16 mouse cellular contexts compared by ENCODE assay signal in genomic region chr5:99857106-99857637, GRCm38 (mm10). TPM values are rescaled to one million over a fixed set of nuclear protein-coding genes. Genes with fewer than 3 reads are reported as not detected.
DNase-seq lines count a peak whose midpoint lies in the region; ATAC-seq lines count a peak whose summit lies in the region.
"Had no signal": no experiment of that assay in that cellular context is flagged by ENCODE, and none has a peak within 500 bp of the region (broad histone marks: within the 10 kb centered on the region; RNA-seq: fewer than 3 reads in every experiment).

No protein-coding gene starts in this region.

- DNase-seq in embryo, embryonic 10 days (ENCODE audit: low spot score) = peak; percentile 27
- no peak for DNase-seq in embryo, embryonic 10.5 days (ENCODE audit: low spot score)
- DNase-seq in kidney, adult 18-20 months = no peak
- DNase-seq in limb, embryonic 10.5 days (ENCODE audit: low spot score) = no peak
- peak; percentile 71 to 74 for DNase-seq in thymus, postnatal 10 days (ENCODE audit: low spot score in 2 of 2)
- no peak for DNase-seq in gastrocnemius, adult 8-10 months (ENCODE audit: low spot score in 2 of 2)
- no peak for DNase-seq in layer of hippocampus, adult 9-11 months
- DNase-seq: gastrocnemius, postnatal 36 days; layer of hippocampus, postnatal 36 days; liver; right cerebral cortex, postnatal 14 days had no signal

- no peaks in the 10 kb centered on the region for H3K27me3 ChIP-seq in kidney, embryonic 16.5 days (ENCODE audit: insufficient read depth, low read length)
- H3K27me3 ChIP-seq in limb, embryonic 10.5 days (ENCODE audit: low read depth, poor library complexity, severe bottlenecking) = 0 out of 2 replicates have a peak, but pooled peaks cover 6% of the 10 kb centered on the region
- H3K27me3 ChIP-seq: hindbrain, embryonic 15.5 days; stomach, embryonic 15.5 days had no signal

- WGBS in kidney, embryonic 16.5 days = 27% methylated on average over 14 of the region's 14 CpGs
- WGBS in limb, embryonic 10.5 days = 37% methylated on average over 14 of the region's 14 CpGs

- no peak overlapping the region for H3K27ac ChIP-seq in kidney, embryonic 16.5 days (ENCODE audit: low read length)
- H3K27ac ChIP-seq in limb, embryonic 10.5 days = no peak overlapping the region
- H3K27ac ChIP-seq: hindbrain, embryonic 15.5 days; kidney, postnatal 0 days; stomach, embryonic 15.5 days had no signal

- peak overlapping the region; percentile 31 for H3K4me2 ChIP-seq in kidney, embryonic 16.5 days (replicated peaks; ENCODE audit: low read depth, low read length)
- H3K4me2 ChIP-seq: hindbrain, embryonic 15.5 days; stomach, embryonic 15.5 days had no signal

- no peak for ATAC-seq in kidney, embryonic 16.5 days (ENCODE audit: low FRiP score, low TSS enrichment)

- peaks cover 9% of the 10 kb centered on the region; the same call in 1 of the 2 replicates for H3K4me1 ChIP-seq in kidney, embryonic 16.5 days (ENCODE audit: insufficient read depth, low read length)
- peaks cover 12% of the 10 kb centered on the region for H3K4me1 ChIP-seq in limb, embryonic 10.5 days
- H3K4me1 ChIP-seq: stomach, embryonic 15.5 days had no signal

- no peaks in the 10 kb centered on the region for H3K9me3 ChIP-seq in kidney, embryonic 16.5 days (ENCODE audit: low read length)
- no peaks in the 10 kb centered on the region for H3K9me3 ChIP-seq in limb, embryonic 10.5 days (replicated peaks)
- H3K9me3 ChIP-seq: hindbrain, embryonic 15.5 days; stomach, embryonic 15.5 days had no signal

- no peaks in the 10 kb centered on the region for H3K36me3 ChIP-seq in kidney, embryonic 16.5 days (ENCODE audit: insufficient read depth, low read length)
- no peaks in the 10 kb centered on the region for H3K36me3 ChIP-seq in limb, embryonic 10.5 days
- H3K36me3 ChIP-seq: hindbrain, embryonic 15.5 days; stomach, embryonic 15.5 days had no signal

- H3K4me3 ChIP-seq in kidney, embryonic 16.5 days (ENCODE audit: low read length) = no peak overlapping the region
- peak overlapping the region; percentile 13; the same call in 1 of the 2 replicates for H3K4me3 ChIP-seq in limb, embryonic 10.5 days
- H3K4me3 ChIP-seq: hindbrain, embryonic 15.5 days; stomach, embryonic 15.5 days had no signal

- H3K9ac ChIP-seq in kidney, embryonic 16.5 days (replicated peaks; ENCODE audit: low read length) = no peak overlapping the region
- H3K9ac ChIP-seq: hindbrain, embryonic 15.5 days; stomach, embryonic 15.5 days had no signal

RNA-seq across cellular contexts. Expression of gene Vamp9, which starts 48.9 kb away (rescaled TPM):
- 0.28 and 0.42 TPM in 2 replicates for polyA plus RNA-seq in kidney, embryonic 16.5 days (2015; fragmentation: Nextera tagmentation; extraction: Ambion mirVana)
- not detected in 2 replicates for polyA plus RNA-seq in limb, embryonic 10.5 days (2016; fragmentation: Nextera tagmentation; extraction: Ambion mirVana)
- not detected for total RNA-seq in gastrocnemius, adult 8-10 months (2022)
- total RNA-seq: gastrocnemius, postnatal 36 days; megakaryocyte-erythroid progenitor cell, adult 5-6 weeks had no signal

Comparison
In these comparisons a context has a peak if more than half of its experiments do, and no peak if none do; other contexts are left out.
1. DNase-seq: peak in embryo, embryonic 10 days (single experiment) and thymus, postnatal 10 days (2 of 2); none in embryo, embryonic 10.5 days (single experiment), kidney, adult 18-20 months (single experiment), limb, embryonic 10.5 days (single experiment), gastrocnemius, adult 8-10 months (0 of 2) and layer of hippocampus, adult 9-11 months (single experiment).